Mouse (Mus musculus) embryo, embryonic 10 days (tissue): Measurements from ENCODE around the gene Nup107.

ENCODE experiments used
- DNase-seq: peaks from one replicate; pipeline ENCODE4 v3.0.0-alpha.2; 2015; ENCODE audit warnings: low spot score

Nup107 gene

DNA sequence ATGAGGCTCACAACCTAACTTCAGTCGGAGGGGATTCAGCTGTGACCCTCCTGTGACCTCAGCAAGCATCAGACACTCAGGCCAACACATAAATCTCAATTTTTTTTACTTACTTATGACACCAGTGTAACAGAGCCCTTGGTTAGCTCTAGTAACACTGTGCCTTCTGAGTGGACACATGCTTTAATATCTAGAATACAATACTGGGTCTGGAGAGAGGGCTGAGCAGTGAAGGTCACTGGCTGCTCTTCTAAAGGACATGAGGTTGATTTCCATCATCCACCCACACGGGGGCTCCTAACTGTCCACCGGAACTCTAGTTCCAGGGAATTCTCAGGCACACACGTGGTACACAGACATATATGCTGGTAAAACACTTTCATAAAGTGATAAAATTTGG lies 13.6 kb downstream of the Nup107 start:
- DNase-seq, result no peak

DNA sequence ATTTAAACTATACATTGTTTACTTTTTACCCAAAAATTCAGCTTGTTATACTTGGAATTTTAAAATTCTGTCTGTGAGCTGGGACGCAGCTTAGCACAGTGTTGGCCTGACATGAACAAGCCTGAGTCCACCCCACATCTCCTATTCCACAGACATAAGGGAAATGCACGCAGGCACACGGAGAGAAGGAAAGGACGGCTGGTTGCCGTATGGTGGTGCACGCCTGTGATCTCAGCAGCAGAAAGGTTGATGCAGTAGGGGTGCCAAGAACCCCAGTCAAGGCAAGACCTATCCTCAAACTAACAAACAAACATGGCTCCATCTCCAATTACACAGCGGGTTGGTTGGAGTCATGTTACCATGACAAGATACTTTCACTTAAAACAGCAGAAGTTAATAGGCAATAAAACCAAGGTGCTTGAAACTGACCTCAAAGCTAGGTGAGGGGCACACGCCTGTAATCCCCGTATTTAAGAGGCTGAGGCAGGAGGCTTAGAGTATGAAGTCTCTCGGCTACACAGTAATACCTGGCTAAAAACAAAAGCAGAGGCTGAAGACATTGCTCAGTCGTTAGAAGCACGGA lies 14.1 kb downstream of the Nup107 start:
- DNase-seq, result no peak

DNA sequence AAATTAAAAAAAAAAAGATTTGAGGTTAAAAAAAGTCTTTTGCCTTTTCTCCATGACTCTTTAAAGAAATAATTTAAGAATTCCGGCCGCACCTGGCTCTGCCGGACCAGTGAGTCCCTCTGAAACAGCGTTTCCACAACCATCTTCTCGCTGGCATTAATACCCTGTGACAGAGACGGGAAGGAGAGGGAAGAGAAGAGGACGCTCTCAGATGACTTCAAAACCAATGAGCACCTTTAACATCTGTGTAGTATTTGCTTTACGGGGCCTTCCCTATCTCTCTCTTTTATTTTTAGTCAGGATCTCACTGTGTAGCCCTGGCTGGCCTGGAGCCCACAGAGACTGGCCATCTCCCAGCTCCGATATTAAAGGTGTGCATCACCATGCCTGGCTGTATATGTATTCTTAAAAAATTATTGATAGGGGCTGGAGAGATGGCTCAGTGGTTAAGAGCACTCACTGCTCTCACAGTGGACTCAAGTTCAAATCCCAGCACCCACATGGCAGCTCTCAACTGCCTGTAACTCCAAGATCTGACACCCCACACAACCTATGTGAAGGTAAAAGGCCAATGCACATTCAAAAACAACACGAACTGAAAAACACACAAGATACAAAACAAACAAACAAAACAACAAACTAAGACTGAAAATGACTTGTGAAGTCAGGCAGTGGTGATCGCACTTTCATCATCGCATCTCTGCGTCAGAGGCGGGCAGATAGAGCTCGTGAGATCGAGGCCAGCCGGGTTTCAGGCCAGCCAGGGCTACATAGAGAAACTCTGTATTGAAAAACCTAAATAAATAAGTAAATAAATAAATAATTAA lies 14.8 kb downstream of the Nup107 start:
- DNase-seq, result no peak

DNA sequence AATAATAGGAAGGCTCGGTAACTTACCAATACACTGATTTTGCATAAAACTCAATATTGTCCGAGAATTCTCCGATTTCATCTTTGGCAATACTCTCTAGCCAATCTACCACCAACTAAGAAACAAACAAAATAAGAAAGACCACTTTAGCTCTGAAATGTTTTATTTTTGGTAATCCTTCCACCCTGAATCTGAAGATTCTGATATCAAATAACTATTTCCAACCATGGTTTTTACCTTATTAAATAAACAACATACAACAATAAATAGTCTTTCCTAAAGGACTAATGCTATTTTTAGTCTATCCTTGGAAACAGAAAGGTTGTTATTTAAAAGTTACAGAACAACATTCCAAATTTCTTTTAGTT lies 15.4 kb downstream of the Nup107 start:
- no peak for DNase-seq

DNA sequence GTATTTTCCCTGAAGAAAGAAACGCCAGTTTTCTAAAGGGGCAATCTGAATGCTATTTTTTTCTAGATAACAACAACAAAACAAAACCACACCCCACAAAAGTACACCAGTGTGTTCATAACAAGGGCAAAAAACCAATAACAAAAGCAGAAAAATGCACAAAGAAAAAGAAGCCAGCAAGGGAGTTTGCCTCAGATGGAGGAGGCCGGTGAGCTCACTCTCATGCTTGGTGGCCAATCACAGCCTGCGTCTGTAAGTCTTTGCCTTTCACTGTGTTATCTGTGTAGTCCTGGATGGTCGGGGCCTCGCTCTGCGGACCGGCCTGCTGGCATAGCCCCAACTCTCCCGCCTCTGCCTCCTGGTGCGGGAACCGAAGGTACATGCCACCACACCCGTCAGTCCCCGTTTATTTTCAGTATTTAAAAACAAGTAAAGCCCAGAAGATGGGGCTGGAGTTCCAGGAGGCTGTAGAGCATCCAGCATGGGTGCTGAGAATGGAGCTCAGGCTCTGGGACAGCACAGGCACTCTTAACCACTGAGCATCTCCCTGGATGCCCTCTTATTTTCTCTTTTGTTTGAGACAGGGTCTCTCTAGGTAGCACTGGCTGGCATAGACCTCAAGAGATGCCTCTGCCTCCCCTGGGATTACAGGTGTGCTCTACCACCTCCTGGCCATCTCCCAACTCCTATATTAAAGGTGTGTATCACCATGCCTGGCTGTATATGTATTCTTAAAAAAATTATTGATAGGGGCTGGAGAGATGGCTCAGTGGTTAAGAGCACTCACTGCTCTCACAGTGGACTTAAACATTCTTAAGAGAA lies 16.0 kb downstream of the Nup107 start:
- DNase-seq, result no peak

DNA sequence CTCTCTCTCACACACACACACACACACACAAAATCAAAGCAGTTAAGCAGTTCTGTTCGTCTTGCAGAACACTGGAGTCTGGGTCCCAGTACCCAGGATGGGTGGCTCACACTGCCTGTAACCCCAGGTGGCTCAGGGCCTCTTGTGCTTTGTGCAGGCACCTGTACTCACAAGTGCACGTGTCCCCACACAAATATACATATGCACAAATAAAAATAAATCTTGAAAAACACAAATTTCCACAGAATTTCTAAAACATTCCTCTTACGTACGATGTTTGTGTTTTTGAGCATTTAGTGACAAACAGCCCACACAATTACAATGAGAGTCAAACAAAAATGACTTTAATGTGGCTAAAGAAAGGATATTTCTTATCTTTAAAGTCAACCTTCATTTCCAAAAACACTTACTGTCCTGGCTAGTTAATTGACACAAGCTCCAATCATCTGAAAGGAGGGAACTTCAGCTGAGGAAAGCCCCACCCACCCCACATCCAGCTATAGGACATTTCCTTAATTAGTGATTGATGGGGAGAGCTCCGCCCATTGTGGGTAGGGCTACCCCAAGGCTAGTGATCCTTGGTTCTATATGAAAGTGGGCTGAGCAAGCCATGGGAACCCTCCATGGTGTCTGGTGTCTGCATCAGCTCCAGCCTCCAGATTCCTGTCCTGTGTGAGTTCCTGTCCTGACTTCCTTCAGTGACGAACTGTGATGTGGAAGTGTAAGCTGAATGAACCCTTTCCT lies 16.9 kb downstream of the Nup107 start:
- DNase-seq, result peak; percentile 20

DNA sequence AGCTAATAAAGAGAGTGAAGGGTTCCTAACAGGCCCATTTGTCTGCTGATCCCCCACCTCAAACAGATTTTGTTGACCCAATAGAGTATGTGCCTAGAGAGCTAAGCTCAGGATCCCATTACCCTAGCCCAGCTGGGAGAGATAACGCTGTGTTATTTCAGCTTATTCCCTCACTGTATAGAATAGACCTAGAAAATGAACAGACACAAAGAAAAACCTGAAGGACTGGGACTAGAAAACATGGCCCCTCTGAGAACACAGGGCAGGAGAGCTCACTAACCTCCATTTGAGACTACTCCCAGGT lies 17.7 kb downstream of the Nup107 start:
- no peak for DNase-seq

DNA sequence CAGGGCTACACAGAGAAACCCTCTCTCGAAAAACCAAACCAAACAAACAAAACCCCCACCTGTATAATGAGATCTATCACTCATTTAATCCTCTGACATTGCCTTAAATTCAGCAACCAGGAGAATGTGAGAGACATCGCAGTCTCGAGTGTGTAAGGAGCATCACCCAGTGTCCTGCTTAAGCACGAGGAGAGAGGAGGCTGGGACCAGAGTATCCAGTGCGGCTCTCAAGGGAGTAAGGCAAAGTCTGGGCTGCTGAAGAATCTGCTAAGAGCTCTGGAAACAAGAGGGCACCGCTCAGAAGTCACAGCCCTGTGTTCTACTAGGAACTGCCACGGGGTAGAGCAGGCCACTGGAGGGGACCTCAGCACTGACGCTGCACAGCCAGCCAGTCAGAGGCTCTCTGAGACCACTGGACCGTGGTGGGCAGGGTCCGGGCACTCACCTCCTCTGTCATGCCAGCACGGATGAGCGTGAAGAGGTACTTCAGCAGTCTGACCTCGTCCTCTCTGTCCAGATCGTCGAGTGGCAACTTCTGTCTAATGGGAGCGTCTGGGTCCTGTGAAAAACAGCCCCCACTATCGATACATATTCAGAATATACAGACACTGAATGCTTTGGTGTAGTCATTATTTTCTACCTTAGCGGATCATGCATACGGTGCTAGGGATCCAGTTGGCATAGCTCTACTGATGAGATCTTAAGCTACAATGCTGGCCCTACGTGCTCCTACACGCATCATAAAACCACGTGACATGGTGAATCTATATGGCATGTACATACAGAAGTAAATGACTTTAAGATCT lies 18.3 kb downstream of the Nup107 start:
- DNase-seq, result no peak

DNA sequence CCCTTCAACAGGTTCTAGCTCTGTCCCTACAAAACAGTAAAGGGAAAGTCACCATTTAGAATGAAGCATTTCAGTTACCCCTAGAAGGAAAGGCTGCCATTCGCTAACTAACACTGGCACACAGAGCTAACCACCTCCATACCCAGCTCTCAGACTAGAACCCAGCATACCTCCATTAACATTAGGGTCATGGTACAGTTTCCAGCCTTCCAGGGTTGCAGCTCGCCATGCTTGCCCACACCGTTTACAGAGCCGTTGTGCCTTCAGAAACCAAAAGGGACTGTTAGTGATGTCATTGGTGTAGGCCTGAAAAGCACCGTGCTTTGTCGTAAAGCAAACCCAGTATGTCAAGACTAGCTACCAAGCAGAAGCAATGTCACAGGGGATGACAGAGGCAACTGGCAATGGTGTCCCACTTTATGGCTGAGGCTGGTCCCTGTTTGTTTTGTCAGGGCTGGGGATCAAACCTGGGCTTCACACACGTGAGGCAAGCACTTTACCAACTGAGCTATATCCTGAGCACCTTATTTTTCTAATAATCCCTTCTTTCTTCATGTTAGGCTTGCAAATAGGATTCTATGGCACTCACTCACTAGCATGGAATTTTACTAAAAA lies 19.3 kb downstream of the Nup107 start:
- DNase-seq, result no peak

DNA sequence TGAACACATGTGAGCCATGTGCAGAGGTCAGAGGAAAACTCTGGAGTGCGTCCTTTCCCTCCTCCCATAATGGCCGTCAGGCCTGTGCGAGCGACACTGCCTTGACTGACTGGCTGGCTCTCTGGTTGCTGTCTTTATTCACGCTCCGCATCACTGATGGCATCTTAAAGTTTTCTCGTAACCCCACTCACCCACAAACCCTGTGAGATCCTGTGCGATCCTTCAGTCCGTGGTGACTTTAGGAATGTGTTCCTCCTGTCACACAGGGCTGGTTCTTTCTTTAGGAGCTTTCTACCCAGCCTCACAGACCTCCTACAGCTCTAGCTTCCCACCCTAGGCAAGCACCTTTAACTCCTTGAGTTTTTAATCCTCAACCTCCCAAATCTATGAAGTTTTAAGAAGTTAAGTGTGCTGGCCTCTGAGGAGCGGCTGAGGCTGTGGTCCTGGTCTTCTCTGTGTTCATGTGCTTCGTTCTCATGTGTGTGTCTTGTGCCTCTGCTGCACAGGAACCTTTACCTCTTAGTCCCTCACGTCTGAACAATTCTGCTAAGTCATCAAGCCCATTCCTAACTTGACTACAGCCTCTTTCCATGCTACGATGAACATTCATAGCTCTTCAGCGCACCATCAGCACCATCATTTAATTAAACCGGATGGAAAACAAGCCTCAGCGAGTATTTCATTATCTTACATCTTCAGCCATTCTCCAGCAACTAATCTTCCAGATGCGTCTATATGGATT lies 20.0 kb downstream of the Nup107 start:
- DNase-seq, result no peak

DNA sequence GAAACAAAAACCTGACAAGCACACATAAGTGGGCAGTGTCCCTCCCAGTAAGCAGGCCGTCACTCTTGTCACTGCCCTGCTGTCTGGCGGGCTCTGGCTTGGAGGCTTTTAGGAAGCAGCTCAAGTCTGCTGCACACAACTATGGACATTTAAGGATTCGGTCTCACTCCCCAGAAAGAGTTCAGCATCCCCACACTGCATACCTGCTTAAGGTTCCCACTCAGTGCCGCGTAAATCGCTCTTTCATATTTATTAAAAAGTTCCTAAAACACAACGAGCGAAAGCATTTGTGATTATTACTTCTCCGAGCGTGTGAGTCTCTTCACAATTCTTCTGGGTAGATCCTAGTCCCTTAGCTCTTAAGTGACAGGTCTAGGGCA lies 21.4 kb downstream of the Nup107 start:
- DNase-seq, result no peak

DNA sequence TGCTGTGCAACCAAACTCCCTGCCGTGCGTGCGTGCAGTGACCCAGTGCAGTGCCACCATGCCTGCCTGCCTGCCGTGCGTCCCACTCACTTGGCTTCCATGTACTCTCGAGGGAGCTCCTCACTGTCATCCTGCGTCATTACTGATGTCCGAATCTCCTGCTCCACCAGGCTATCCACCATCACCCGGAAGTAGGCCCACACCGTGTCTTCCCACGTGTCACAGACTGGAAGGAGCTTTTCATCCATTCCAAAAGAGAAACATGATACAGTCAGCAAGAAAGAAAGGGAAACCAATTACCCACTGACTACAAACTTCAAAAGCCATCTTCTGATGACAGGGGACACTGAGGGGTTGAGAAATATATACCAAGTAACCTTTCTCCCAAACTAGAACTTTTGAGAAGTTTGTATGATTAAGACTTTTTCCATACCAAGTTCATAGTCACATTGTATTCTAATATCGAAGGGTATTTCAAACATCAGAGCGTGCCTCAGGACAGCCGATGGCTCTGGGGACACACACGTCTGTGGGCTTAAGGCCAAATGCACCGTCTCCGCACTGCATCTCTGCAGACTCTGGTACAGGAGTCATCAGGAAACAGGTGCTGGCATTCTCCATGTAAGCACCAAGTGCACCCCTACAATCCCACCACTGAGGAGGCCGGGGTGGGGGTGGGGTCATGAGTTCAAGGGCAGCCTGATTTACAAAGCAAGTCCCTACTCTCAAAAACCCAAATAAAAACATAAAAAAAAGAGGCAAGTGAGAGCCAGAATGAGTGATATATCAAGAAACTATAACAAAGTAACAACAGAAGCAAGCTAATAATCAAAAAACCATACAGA lies 22.0 kb downstream of the Nup107 start:
- no peak for DNase-seq

DNA sequence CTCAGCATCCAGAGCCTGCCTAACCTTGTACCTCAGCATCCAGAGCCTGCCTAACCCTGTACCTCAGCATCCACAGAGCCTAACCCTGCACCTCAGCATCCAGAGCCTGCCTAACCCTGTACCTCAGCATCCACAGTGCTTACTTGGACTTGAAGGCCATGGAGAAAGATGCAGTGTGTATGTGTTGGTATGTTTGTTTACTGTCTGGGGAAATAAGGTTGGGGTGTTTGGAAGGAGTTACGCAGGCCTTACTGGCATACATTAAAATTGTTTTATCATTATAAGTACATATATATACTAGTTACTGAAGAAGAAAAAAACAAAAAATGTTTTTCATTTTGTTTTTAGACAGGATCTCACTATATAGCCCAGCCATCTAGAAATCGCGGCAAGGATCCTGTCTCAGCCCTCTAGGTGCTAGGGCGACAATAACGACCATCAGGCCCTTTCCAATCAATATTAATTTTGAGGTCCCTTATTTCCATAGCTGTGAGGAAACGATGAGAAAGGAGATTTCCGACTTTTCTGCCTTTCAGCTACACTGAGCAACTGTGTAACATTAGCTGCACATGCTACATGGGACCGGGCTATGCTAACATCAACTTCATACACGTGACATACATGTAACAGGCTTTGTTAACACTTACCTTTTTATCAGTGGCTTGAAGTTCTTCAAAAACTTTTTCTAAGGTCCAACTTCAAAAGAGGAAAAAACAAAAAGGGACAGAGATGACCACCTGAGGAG lies 22.8 kb downstream of the Nup107 start:
- DNase-seq, result no peak

DNA sequence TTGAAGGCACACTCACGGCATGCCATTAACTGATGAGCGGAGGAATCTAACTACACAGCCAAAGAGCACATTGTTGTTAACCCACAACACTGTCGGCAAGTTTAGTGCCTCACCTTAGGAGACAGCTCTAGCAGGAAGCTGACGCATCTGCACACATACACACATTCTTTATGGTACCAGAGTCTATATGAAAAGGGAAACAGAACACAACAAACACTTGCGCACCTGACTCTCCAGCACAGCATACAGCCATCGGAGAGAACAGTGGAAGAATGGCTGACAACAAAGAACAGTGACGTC lies 24.4 kb downstream of the Nup107 start:
- no peak for DNase-seq

DNA sequence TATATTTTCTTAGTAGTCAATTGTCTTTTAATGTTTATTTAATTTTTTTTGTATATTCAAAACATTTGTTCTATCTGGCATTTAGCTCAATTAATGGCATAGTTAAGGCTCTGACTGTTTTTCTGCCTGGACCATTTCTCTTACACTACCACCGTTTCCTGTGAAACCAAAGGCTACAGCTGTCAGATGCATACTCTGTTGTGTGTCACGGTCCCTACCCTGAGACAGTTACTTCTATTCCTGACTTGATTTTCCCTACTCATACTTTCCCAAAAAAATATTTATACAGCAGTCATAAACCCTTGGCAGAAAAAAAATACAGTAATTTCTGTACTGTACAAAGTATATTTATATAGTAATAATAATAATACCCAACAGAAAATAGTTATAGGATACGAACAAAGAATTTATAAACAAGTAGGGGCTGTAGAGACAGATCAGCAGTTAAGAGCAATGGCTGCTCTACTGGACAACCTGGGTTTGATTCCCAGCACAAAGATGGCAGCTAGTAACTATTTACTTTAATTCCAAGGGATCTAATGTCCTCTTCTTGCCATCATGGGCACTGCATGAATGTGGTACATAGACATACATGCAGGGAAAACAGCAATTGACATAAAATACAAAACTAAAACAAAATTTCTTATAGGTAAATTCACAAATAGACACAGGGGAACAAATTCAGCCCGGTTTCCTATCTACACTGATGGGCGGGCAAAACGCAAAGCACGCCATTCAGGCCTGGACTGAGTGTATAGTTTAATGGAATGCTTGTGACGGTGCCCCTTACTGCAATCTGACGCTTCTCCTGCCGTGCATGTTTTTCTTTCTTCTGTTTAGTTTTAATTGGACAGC lies 25.0 kb downstream of the Nup107 start:
- DNase-seq, result no peak

DNA sequence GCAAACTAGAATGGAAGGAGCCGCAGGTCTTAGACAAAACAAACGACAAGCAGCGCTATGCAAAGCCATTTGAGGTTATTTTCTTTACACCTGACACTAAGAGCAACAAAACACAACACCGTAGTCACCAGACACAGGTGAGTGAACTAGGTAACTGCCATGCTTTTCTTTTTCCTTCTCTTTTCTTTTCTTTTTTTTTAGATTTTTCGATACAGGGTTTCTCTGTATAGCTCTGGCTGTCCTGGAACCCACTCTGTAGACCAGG lies 25.7 kb downstream of the Nup107 start:
- no peak for DNase-seq

DNA sequence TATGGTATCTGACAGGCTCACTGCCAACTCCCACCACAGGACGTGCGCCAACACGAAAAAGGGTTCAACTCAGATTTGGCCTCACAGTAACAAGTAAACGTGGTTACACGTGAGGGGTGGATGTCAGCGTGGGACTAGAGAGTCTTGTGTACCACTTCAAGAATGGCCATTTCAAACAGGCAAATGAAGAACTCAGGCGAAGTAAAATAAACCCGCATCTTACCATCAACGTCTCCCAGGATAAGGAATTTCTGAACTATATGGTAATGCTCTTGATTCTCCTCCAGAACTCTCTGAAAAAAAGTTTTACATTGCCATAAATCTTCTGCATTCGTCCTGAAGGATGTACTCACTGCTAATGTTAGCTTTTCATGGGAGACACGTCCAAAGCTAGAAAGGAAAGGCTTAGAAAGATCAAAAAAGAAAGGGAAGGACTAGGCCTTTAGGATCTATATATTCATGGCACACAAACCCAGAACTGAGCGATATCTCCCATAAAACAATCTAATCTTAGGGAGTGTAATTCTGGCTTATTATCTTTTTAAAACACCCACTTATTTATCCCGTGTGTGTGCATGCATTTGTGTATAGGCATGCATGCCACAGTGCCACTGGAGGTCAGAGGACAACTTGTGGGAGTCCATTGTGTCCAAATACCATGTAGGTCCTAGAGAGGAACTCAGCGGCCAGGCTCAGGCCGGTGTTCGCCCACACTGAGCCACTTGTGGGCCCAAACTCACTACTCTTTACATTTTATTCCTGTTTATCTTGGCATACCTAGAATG lies 26.2 kb downstream of the Nup107 start:
- no peak for DNase-seq
